Mouse (Mus musculus): Measurements from ENCODE around the gene Foxred2.

Gene Foxred2

GRCm38 (mm10) chr15:77914507-77914906, 42.0 kb downstream of the Foxred2 start:
- DNase-seq, result peak; percentile 48 to 69

- DNase-seq, result no peak
These were observed 43.5 kb downstream of the Foxred2 start for GRCm38 (mm10) chr15:77913054-77913453.

- no peak for DNase-seq
These were observed 43.9 kb downstream of the Foxred2 start for GRCm38 (mm10) chr15:77912585-77912984.

- peak in 1 of 2 experiments; percentile 43 for DNase-seq
These were observed 44.5 kb downstream of the Foxred2 start for GRCm38 (mm10) chr15:77912048-77912447.

- peak; percentile 90 to 93 for DNase-seq
These were observed 45.5 kb downstream of the Foxred2 start for GRCm38 (mm10) chr15:77911065-77911464.

- DNase-seq, result peak; percentile 79 to 87
These were observed 48.6 kb downstream of the Foxred2 start for GRCm38 (mm10) chr15:77907646-77908518.

GRCm38 (mm10) chr15:77906545-77906944, 50.0 kb downstream of the Foxred2 start:
- no peak for DNase-seq

GRCm38 (mm10) chr15:77906081-77906480, 50.4 kb downstream of the Foxred2 start:
- DNase-seq, result peak; percentile 48 to 64

GRCm38 (mm10) chr15:77905275-77905970, 51.1 kb downstream of the Foxred2 start:
- DNase-seq, result peak; percentile 91

- DNase-seq, result no peak
These were observed 52.1 kb downstream of the Foxred2 start for GRCm38 (mm10) chr15:77904363-77904892.

- DNase-seq, result peak; percentile 68 to 80
These were observed 53.3 kb downstream of the Foxred2 start for GRCm38 (mm10) chr15:77903176-77903575.

- DNase-seq, result no peak
These were observed 61.6 kb downstream of the Foxred2 start for GRCm38 (mm10) chr15:77894926-77895325.

GRCm38 (mm10) chr15:77893292-77893691, 63.2 kb downstream of the Foxred2 start:
- peak; percentile 61 to 69 for DNase-seq

- DNase-seq, result peak; percentile 50
These were observed 64.1 kb downstream of the Foxred2 start for GRCm38 (mm10) chr15:77892420-77892819.

- peak; percentile 56 to 76 for DNase-seq
These were observed 64.8 kb downstream of the Foxred2 start for GRCm38 (mm10) chr15:77891766-77892165.
